Mouse (Mus musculus) cerebellum, postnatal 14 days (tissue): ENCODE data around the gene Fam118b.
A peak's percentile ranks its signal among the peaks of the same experiment; 100 is the strongest.

Experiments
- DNase-seq, 2 experiments: peaks; one replicate each; pipeline ENCODE4 v3.0.0; 2021; ENCODE audit warnings: mixed read lengths in 2 of 2

Gene Fam118b

GRCm38 (mm10) chr9:35262418-35262817, 5.2 kb downstream of the Fam118b start:
- DNase-seq, result no peak

- no peak for DNase-seq
Observed at GRCm38 (mm10) chr9:35257365-35257764, 10.2 kb downstream of the Fam118b start.

- DNase-seq, result no peak
Observed at GRCm38 (mm10) chr9:35249476-35249875, 18.1 kb downstream of the Fam118b start.

GRCm38 (mm10) chr9:35247405-35247804, 20.2 kb downstream of the Fam118b start:
- no peak for DNase-seq

GRCm38 (mm10) chr9:35239734-35240133, 27.9 kb downstream of the Fam118b start:
- DNase-seq, result no peak

GRCm38 (mm10) chr9:35238915-35239571, 28.6 kb downstream of the Fam118b start:
- DNase-seq, result no peak

GRCm38 (mm10) chr9:35238371-35238770, 29.2 kb downstream of the Fam118b start:
- no peak for DNase-seq

- DNase-seq, result no peak
Observed at GRCm38 (mm10) chr9:35235996-35236395, 31.6 kb downstream of the Fam118b start.

GRCm38 (mm10) chr9:35228671-35229070, 38.9 kb downstream of the Fam118b start:
- no peak for DNase-seq

GRCm38 (mm10) chr9:35223466-35223865, 44.1 kb downstream of the Fam118b start:
- DNase-seq, result no peak

GRCm38 (mm10) chr9:35217963-35218362, 49.6 kb downstream of the Fam118b start:
- DNase-seq, result no peak

- peak; percentile 21 to 35 for DNase-seq
Observed at GRCm38 (mm10) chr9:35211573-35212511, 55.8 kb downstream of the Fam118b start.

GRCm38 (mm10) chr9:35210542-35211474, 56.8 kb downstream of the Fam118b start, which contains the start of gene Foxred1:
Gene Foxred1, minus strand, starts transcription at chr9:35211055.
- DNase-seq, result peak; percentile 99

GRCm38 (mm10) chr9:35204421-35204820, 63.2 kb downstream of the Fam118b start:
- DNase-seq, result peak in 1 of 2 experiments; percentile 18

- DNase-seq, result no peak
Observed at GRCm38 (mm10) chr9:35203536-35203935, 64.1 kb downstream of the Fam118b start.

- DNase-seq, result no peak
Observed at GRCm38 (mm10) chr9:35200529-35201060, 67.0 kb downstream of the Fam118b start.

GRCm38 (mm10) chr9:35199772-35200471, 67.7 kb downstream of the Fam118b start, which contains the start of the genes Srpr and Tirap:
Gene Srpr, plus strand, starts transcription at chr9:35200175.
Gene Tirap, minus strand, starts transcription at chr9:35200291.
- DNase-seq, result peak; percentile 93 to 96

GRCm38 (mm10) chr9:35198945-35199771, 68.4 kb downstream of the Fam118b start:
- no peak for DNase-seq

GRCm38 (mm10) chr9:35198351-35198750, 69.3 kb downstream of the Fam118b start:
- no peak for DNase-seq

GRCm38 (mm10) chr9:35197625-35198024, 70.0 kb downstream of the Fam118b start:
- DNase-seq, result no peak

GRCm38 (mm10) chr9:35194048-35194447, 73.6 kb downstream of the Fam118b start:
- DNase-seq, result no peak
